19 mouse cellular contexts compared by ENCODE assay signal in the genomic region with DNA sequence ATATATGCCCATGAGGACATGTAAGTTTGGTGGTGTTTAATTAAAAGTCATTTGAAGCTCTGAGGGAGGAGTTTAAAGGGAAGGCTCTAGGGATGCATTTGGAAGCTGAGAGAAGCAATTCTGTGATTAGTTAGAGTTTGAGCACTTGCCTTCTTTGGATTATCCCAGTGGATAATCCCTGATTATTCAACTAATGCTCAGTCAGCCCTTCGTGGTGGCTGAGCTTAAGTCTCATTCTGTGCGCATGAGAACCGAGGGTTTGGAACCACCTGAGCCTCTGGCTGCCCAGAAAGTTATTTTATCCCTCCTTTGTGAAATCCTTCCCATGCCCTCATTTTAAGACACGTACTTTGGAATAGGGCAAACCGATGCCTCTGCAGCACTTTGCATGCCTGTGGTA.
DNase-seq lines count a peak whose midpoint lies in the region; ATAC-seq lines count a peak whose summit lies in the region.
"Had no signal": no experiment of that assay in that cellular context is flagged by ENCODE, and none has a peak within 500 bp of the region (broad histone marks: within the 10 kb centered on the region; RNA-seq: fewer than 3 reads in every experiment).

No protein-coding gene starts in this region.

- 34% methylated on average over 5 of the region's 5 CpGs for WGBS in midbrain, embryonic 14.5 days
- 36% methylated on average over 5 of the region's 5 CpGs for WGBS in midbrain, embryonic 13.5 days

- H3K9ac ChIP-seq in midbrain, embryonic 14.5 days (replicated peaks; ENCODE audit: low read length): no peak overlapping the region
- H3K9ac ChIP-seq in midbrain, embryonic 13.5 days (replicated peaks): no peak overlapping the region
- H3K9ac ChIP-seq: embryonic facial prominence, embryonic 12.5 days; forebrain, embryonic 13.5 days; forebrain, embryonic 15.5 days had no signal

- H3K4me2 ChIP-seq in midbrain, embryonic 14.5 days (ENCODE audit: low read length): no peak overlapping the region
- no peak overlapping the region for H3K4me2 ChIP-seq in midbrain, embryonic 13.5 days (replicated peaks)
- H3K4me2 ChIP-seq: embryonic facial prominence, embryonic 12.5 days; forebrain, embryonic 13.5 days; forebrain, embryonic 15.5 days had no signal

- no peaks in the 10 kb centered on the region for H3K9me3 ChIP-seq in midbrain, embryonic 14.5 days (ENCODE audit: control insufficient read depth, low read length)
- no peaks in the 10 kb centered on the region for H3K9me3 ChIP-seq in midbrain, embryonic 13.5 days
- H3K9me3 ChIP-seq: embryonic facial prominence, embryonic 10.5 days; embryonic facial prominence, embryonic 12.5 days; forebrain, embryonic 13.5 days; forebrain, embryonic 15.5 days had no signal

- H3K27me3 ChIP-seq in midbrain, embryonic 14.5 days (ENCODE audit: control insufficient read depth, insufficient read depth, low read length): no peaks in the 10 kb centered on the region
- no peaks in the 10 kb centered on the region for H3K27me3 ChIP-seq in midbrain, embryonic 13.5 days
- H3K27me3 ChIP-seq: embryonic facial prominence, embryonic 12.5 days; forebrain, embryonic 13.5 days; forebrain, embryonic 15.5 days had no signal

- no peaks in the 10 kb centered on the region for H3K36me3 ChIP-seq in midbrain, embryonic 14.5 days (ENCODE audit: control insufficient read depth, insufficient read depth, low read length)
- no peaks in the 10 kb centered on the region for H3K36me3 ChIP-seq in midbrain, embryonic 13.5 days
- H3K36me3 ChIP-seq: embryonic facial prominence, embryonic 10.5 days; embryonic facial prominence, embryonic 12.5 days; forebrain, embryonic 15.5 days had no signal

- no peak for ATAC-seq in midbrain, embryonic 14.5 days (ENCODE audit: low FRiP score, low TSS enrichment)
- ATAC-seq in midbrain, embryonic 13.5 days: no peak
- ATAC-seq: forebrain, embryonic 13.5 days; forebrain, embryonic 15.5 days had no signal

- peaks cover 3% of the 10 kb centered on the region; the same call in 1 of the 2 replicates for H3K4me1 ChIP-seq in midbrain, embryonic 14.5 days (ENCODE audit: control insufficient read depth, insufficient read depth, low read length)
- H3K4me1 ChIP-seq in midbrain, embryonic 13.5 days (replicated peaks): no peaks in the 10 kb centered on the region
- H3K4me1 ChIP-seq: embryonic facial prominence, embryonic 10.5 days; embryonic facial prominence, embryonic 12.5 days; forebrain, embryonic 13.5 days; forebrain, embryonic 15.5 days had no signal

- no peak overlapping the region for H3K27ac ChIP-seq in midbrain, embryonic 14.5 days (replicated peaks; ENCODE audit: low read depth, low read length)
- H3K27ac ChIP-seq in midbrain, embryonic 13.5 days: no peak overlapping the region
- H3K27ac ChIP-seq: embryonic facial prominence, embryonic 10.5 days; embryonic facial prominence, embryonic 12.5 days; forebrain, embryonic 13.5 days; forebrain, embryonic 15.5 days had no signal

- no peak overlapping the region for H3K4me3 ChIP-seq in midbrain, embryonic 14.5 days (replicated peaks; ENCODE audit: low read depth, low read length)
- H3K4me3 ChIP-seq in midbrain, embryonic 13.5 days (replicated peaks): no peak overlapping the region
- H3K4me3 ChIP-seq: embryonic facial prominence, embryonic 10.5 days; embryonic facial prominence, embryonic 12.5 days; forebrain, embryonic 13.5 days; forebrain, embryonic 15.5 days had no signal

- DNase-seq in midbrain, embryonic 14.5 days: peak; percentile 13
- DNase-seq in retina, adult 2 months (ENCODE audit: low read depth, low spot score): peak; percentile 18
- DNase-seq in retina, embryonic 14.5 days (ENCODE audit: low spot score): peak; percentile 24
- DNase-seq in retina, postnatal 7 days (ENCODE audit: low read depth, low spot score): peak; percentile 76
- no peak for DNase-seq in gastrocnemius, postnatal 10 days
- no peak for DNase-seq in spleen, postnatal 4 days (ENCODE audit: low spot score in 2 of 2)
- DNase-seq: adrenal gland, adult 2 months; adrenal gland, postnatal 10 days; adrenal gland, postnatal 25 days; cerebellum, adult 11 months; cerebellum, adult 18-20 months; cerebellum, adult 8-10 months; cerebellum, adult 9-11 months; cerebellum, postnatal 25 days had no signal

Comparison
In these comparisons a context has a peak if more than half of its experiments do, and no peak if none do; other contexts are left out.
1. DNase-seq: peak in midbrain, embryonic 14.5 days (single experiment), retina, adult 2 months (single experiment), retina, embryonic 14.5 days (single experiment) and retina, postnatal 7 days (single experiment); none in gastrocnemius, postnatal 10 days (single experiment) and spleen, postnatal 4 days (0 of 2).